Mouse (Mus musculus) intestine, embryonic 15.5 days (tissue): ENCODE measurements around the gene Hdac4. TPM values are rescaled to one million over a fixed set of nuclear protein-coding genes. Genes with fewer than 3 reads are reported as not detected.

Experiments
- ATAC-seq: fragments of 200-750 bp; cut with Nextera tagmentation; 2 replicates; pipeline ENCODE4 v1.8.0; 2017; ENCODE audit warnings: moderate TSS enrichment, moderate library complexity
- H3K27ac ChIP-seq: fragments of 300-500 bp; sonication (generic); 2 replicates; pipeline ENCODE4 v1.5.1; 2015; ENCODE audit warnings: mild to moderate bottlenecking, inconsistent platforms
- H3K27me3 ChIP-seq: fragments of 300-500 bp; sonication (generic); replicated peaks from 2 replicates; pipeline ENCODE4 v1.6.1; 2015; ENCODE audit warnings: inconsistent platforms
- H3K36me3 ChIP-seq: fragments of 300-500 bp; sonication (generic); 2 replicates; pipeline ENCODE4 v1.6.1; 2015; ENCODE audit warnings: inconsistent platforms
- H3K4me1 ChIP-seq: fragments of 300-500 bp; sonication (generic); replicated peaks from 2 replicates; pipeline ENCODE4 v1.6.1; 2015; ENCODE audit warnings: inconsistent platforms
- H3K4me2 ChIP-seq: fragments of 300-500 bp; sonication (generic); replicated peaks from 2 replicates; pipeline ENCODE4 v1.6.1; 2015; ENCODE audit warnings: mild to moderate bottlenecking, inconsistent platforms
- H3K4me3 ChIP-seq: fragments of 300-500 bp; sonication (generic); replicated peaks from 2 replicates; pipeline ENCODE4 v1.5.1; 2015; ENCODE audit warnings: inconsistent platforms
- H3K9ac ChIP-seq: fragments of 300-500 bp; sonication (generic); 2 replicates; pipeline ENCODE4 v1.6.1; 2015; ENCODE audit warnings: inconsistent platforms
- H3K9me3 ChIP-seq: fragments of 300-500 bp; sonication (generic); 2 replicates; pipeline ENCODE4 v1.6.1; 2016; ENCODE audit warnings: inconsistent platforms
- WGBS: fragments of 180-500 bp; shearing (Covaris S2); methylation state at CpG from one replicate; pipeline ENCODE4 v1.1.7; 2015; 5-methylcytosine and 5-hydroxymethylcytosine counted together
- polyA plus RNA-seq: library from polyadenylated mRNA; unstranded; fragments of >200 nt; fragmentation: Nextera tagmentation; extraction: Ambion mirVana; gene quantifications from 2 replicates; pipeline ENCODE4 v1.2.1, GENCODE M21; 2015

The Hdac4 gene
- polyA plus RNA-seq, 1 experiment from 2014 or later: 12.5 TPM

- Histone ChIP-seq H3K4me3 (no peak overlapping the region), H3K9ac (no peak overlapping the region), H3K4me2 (no peak overlapping the region), H3K27me3 (no peaks in the 10 kb centered on the region), H3K4me1 (0 out of 2 replicates have a peak, but pooled peaks cover 2% of the 10 kb centered on the region), H3K9me3 (no peaks in the 10 kb centered on the region), H3K36me3 (no peaks in the 10 kb centered on the region), H3K27ac (no peak overlapping the region)
- WGBS: 88% methylated on average over 10 of the region's 10 CpGs
- ATAC-seq: no peak
Measured at GRCm38 (mm10) chr1:91931196-91931595, 264.3 kb downstream of the Hdac4 start.

DNA sequence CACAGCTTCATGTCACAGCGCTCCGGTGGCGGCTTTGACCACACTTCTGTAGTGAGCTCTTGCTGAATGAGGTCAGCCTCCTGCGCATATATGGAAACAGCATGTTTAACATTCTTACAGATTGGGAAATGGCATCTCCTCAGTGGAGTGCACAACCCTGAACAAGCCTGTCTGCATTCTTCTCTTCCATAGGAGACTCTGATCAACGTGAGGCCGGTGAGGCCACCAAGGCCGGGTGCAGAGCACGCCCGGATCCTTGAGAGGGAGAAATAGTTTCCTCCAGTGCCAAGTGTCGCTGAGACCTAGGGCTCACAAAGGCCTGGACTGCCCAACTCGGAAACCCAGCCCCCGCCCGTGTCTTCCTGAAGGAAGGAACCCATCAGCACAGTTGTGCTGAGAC lies 266.4 kb downstream of the Hdac4 start:
- H3K4me2 ChIP-seq: no peak overlapping the region
- no peaks in the 10 kb centered on the region for H3K9me3 ChIP-seq
- H3K27me3 ChIP-seq: no peaks in the 10 kb centered on the region
- 87% methylated on average over 13 of the region's 13 CpGs for WGBS
- H3K4me3 ChIP-seq: no peak overlapping the region
- H3K9ac ChIP-seq: no peak overlapping the region
- no peaks in the 10 kb centered on the region for H3K36me3 ChIP-seq
- no peak overlapping the region for H3K27ac ChIP-seq
- ATAC-seq: no peak
- H3K4me1 ChIP-seq: 0 out of 2 replicates have a peak, but pooled peaks cover 2% of the 10 kb centered on the region

DNA sequence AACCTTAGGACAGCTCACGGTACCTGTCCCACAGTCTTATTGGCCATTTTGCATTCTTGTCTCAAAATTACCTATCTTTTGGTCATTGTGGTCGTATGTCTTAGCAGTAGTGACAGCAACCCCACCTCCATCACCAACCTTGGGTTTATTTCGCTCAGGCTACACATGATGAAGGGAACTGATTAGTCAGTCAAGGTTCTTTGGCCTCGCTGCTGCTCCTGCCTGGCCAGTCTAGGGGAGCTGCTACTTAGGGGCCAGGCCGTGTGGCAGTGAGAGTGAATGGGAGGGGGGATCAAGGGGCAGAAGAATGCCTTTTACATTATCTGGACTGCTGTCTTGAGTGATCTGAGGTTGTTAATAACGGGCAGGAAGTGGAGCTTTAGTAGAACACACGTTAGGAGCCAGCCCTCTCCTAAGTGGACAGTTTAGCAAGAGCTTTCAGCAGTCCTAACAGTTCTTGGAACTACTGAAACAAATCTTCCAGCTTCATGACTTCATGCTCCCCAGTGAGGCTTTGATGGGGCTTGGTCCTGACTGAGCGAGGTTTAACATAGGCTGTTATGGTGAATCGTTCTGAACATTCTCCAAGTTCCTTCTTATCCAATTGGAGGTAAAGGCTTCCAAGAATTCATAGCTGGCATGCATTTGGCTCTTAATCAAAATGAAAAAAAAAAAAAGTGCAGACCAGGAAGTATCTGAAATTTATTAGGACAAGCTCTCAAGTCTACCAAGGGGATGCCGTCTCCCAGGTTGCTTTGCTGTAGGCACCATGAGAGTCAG lies 267.8 kb downstream of the Hdac4 start:
- no peak overlapping the region for H3K4me3 ChIP-seq
- H3K36me3 ChIP-seq: no peaks in the 10 kb centered on the region
- 69% methylated on average over 10 of the region's 10 CpGs for WGBS
- H3K9ac ChIP-seq: no peak overlapping the region
- H3K9me3 ChIP-seq: no peaks in the 10 kb centered on the region
- H3K27me3 ChIP-seq: no peaks in the 10 kb centered on the region
- no peak overlapping the region for H3K4me2 ChIP-seq
- H3K4me1 ChIP-seq: 0 out of 2 replicates have a peak, but pooled peaks cover 2% of the 10 kb centered on the region
- no peak overlapping the region for H3K27ac ChIP-seq
- no peak for ATAC-seq

GRCm38 (mm10) chr1:91923567-91923966 lies 271.9 kb downstream of the Hdac4 start:
- H3K36me3 ChIP-seq: no peaks in the 10 kb centered on the region
- no peak overlapping the region for H3K4me2 ChIP-seq
- H3K9ac ChIP-seq: no peak overlapping the region
- H3K9me3 ChIP-seq: no peaks in the 10 kb centered on the region
- WGBS: 95% methylated on average over 9 of the region's 9 CpGs
- H3K4me1 ChIP-seq: peaks cover 4% of the 10 kb centered on the region; the same call in 1 of the 2 replicates
- ATAC-seq: no peak
- no peak overlapping the region for H3K27ac ChIP-seq
- no peaks in the 10 kb centered on the region for H3K27me3 ChIP-seq
- no peak overlapping the region for H3K4me3 ChIP-seq

DNA sequence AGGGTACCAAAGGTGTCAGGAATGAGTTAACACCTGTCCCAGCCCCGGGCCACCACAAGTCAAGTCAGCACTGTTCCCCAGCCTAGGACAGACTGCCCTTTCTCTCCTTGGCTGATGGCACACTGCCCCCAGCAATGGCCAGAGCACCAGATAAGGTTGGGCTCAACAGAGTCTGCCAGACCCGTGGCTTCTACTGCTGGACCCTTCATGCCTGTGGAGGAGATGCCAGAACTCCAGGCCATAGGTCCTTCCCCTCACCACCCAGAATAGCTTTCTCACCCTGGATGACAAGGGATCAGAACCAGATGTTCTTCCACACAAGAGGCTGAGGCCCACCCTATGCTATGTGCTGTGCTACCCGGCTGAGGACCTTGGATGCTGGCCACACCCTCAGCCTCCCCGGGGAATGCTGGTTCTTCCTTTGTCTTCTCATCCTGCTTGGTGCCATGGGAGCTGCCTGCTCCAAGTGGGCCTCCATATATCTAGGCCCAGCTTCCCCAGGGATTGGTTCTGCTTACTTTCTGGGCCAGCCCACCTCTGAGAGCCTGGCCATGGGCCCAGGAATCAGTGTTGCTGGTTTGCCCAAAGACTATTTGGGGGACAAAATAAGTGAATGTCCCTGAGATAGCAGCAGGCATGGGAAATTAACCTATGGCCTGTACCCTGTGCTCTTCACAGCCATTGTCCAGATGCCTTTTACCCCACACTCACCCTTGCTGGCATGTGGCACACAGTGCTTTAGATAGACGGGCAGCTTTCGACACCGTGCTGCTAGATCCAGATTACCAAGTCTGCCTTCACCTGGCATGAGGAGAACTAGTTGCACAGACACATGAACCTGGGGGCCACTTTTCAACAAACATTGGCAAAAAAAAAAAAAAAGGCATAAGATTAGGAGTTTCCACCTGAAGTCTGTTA lies 273.0 kb downstream of the Hdac4 start:
- H3K27me3 ChIP-seq: no peaks in the 10 kb centered on the region
- 74% methylated on average over 7 of the region's 7 CpGs for WGBS
- H3K4me2 ChIP-seq: no peak overlapping the region
- no peak overlapping the region for H3K4me3 ChIP-seq
- no peak for ATAC-seq
- H3K36me3 ChIP-seq: no peaks in the 10 kb centered on the region
- H3K9me3 ChIP-seq: no peaks in the 10 kb centered on the region
- no peak overlapping the region for H3K27ac ChIP-seq
- H3K4me1 ChIP-seq: peaks cover 2% of the 10 kb centered on the region; the same call in 1 of the 2 replicates
- no peak overlapping the region for H3K9ac ChIP-seq

DNA sequence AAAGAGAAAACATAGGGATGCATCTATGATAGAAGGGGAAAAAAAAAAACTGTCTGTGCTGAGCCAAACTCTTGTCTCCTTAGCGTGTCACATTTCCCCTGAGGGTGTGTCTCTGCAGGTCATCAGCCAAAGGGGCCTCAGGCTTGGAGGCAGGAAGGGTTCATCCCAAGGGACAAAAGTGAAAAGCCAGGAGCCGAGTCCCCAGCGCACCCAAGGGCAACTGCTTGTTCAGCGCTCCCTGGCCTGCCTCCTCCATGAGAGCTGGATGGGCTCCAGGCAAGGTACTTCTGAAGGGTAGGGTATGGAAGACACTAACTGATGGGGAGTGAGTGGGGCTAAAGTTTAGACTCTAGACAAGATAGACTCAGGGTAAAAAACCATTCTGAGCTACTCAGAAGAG lies 273.8 kb downstream of the Hdac4 start:
- no peaks in the 10 kb centered on the region for H3K9me3 ChIP-seq
- H3K4me1 ChIP-seq: peaks cover 2% of the 10 kb centered on the region; the same call in 1 of the 2 replicates
- H3K4me3 ChIP-seq: no peak overlapping the region
- WGBS: 79% methylated on average over 4 of the region's 4 CpGs
- no peaks in the 10 kb centered on the region for H3K36me3 ChIP-seq
- no peak overlapping the region for H3K4me2 ChIP-seq
- H3K27me3 ChIP-seq: no peaks in the 10 kb centered on the region
- H3K9ac ChIP-seq: no peak overlapping the region
- no peak overlapping the region for H3K27ac ChIP-seq
- no peak for ATAC-seq

- Histone ChIP-seq H3K4me3 (no peak overlapping the region), H3K9ac (no peak overlapping the region), H3K36me3 (no peaks in the 10 kb centered on the region), H3K4me1 (peaks cover 2% of the 10 kb centered on the region; the same call in 1 of the 2 replicates), H3K27me3 (no peaks in the 10 kb centered on the region), H3K9me3 (no peaks in the 10 kb centered on the region), H3K27ac (no peak overlapping the region), H3K4me2 (no peak overlapping the region)
- ATAC-seq: no peak
- WGBS: 58% methylated on average over 5 of the region's 5 CpGs
Measured at GRCm38 (mm10) chr1:91921279-91921678, 274.2 kb downstream of the Hdac4 start.

DNA sequence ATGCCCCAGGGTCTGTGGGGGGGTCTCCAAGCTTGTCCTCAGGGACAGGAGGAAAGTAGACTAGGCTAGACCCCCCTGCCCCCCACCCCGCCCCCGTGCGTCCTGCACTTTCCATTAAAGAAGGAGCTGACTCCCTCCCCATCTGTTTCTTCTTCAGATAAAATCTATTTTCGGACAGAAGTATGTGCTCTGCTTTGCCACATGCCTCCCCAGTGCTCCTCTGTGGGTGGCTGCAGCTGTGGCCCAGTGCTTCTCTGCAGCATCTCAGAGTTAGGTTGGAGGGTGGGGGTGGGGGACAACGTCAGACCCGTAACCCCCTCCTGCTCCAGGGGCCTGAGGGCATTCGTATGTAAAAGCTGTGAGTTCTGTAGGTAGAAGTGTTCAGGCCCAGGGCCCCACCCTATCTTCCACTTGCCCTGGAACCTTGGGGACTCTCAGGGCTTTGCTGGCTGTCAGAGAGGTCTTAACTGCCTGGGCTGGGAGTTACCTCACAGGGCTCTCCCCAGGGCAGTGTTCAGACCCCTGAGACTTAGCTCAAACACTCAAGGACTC lies 275.4 kb downstream of the Hdac4 start:
- Histone ChIP-seq H3K4me2 (no peak overlapping the region), H3K9me3 (no peaks in the 10 kb centered on the region), H3K27ac (no peak overlapping the region), H3K4me3 (no peak overlapping the region), H3K9ac (no peak overlapping the region), H3K4me1 (peaks cover 2% of the 10 kb centered on the region; the same call in 1 of the 2 replicates), H3K27me3 (no peaks in the 10 kb centered on the region), H3K36me3 (no peaks in the 10 kb centered on the region)
- no peak for ATAC-seq
- 46% methylated on average over 7 of the region's 7 CpGs for WGBS

GRCm38 (mm10) chr1:91918257-91918800 lies 277.2 kb downstream of the Hdac4 start:
- no peaks in the 10 kb centered on the region for H3K9me3 ChIP-seq
- WGBS: 86% methylated on average over 10 of the region's 10 CpGs
- no peak overlapping the region for H3K27ac ChIP-seq
- H3K27me3 ChIP-seq: no peaks in the 10 kb centered on the region
- H3K4me3 ChIP-seq: no peak overlapping the region
- no peak overlapping the region for H3K9ac ChIP-seq
- H3K4me1 ChIP-seq: peaks cover 10% of the 10 kb centered on the region
- ATAC-seq: no peak
- H3K36me3 ChIP-seq: no peaks in the 10 kb centered on the region
- H3K4me2 ChIP-seq: no peak overlapping the region

- H3K9ac ChIP-seq: no peak overlapping the region
- H3K4me3 ChIP-seq: no peak overlapping the region
- no peaks in the 10 kb centered on the region for H3K36me3 ChIP-seq
- H3K27me3 ChIP-seq: no peaks in the 10 kb centered on the region
- WGBS: 46% methylated on average over 2 of the region's 2 CpGs
- no peak for ATAC-seq
- H3K27ac ChIP-seq: no peak overlapping the region
- H3K4me2 ChIP-seq: no peak overlapping the region
- H3K4me1 ChIP-seq: peaks cover 12% of the 10 kb centered on the region
- no peaks in the 10 kb centered on the region for H3K9me3 ChIP-seq
Measured at GRCm38 (mm10) chr1:91917596-91917995, 277.9 kb downstream of the Hdac4 start.

- no peaks in the 10 kb centered on the region for H3K27me3 ChIP-seq
- no peak overlapping the region for H3K4me2 ChIP-seq
- peaks cover 20% of the 10 kb centered on the region for H3K4me1 ChIP-seq
- H3K36me3 ChIP-seq: no peaks in the 10 kb centered on the region
- H3K9ac ChIP-seq: no peak overlapping the region
- 79% methylated on average over 5 of the region's 5 CpGs for WGBS
- no peak overlapping the region for H3K27ac ChIP-seq
- no peak for ATAC-seq
- no peaks in the 10 kb centered on the region for H3K9me3 ChIP-seq
- no peak overlapping the region for H3K4me3 ChIP-seq
Measured at GRCm38 (mm10) chr1:91915961-91916360, 279.5 kb downstream of the Hdac4 start.

GRCm38 (mm10) chr1:91914648-91915047 lies 280.9 kb downstream of the Hdac4 start:
- ATAC-seq: peak; percentile 36; the same call in 1 of the 2 replicates
- H3K36me3 ChIP-seq: no peaks in the 10 kb centered on the region
- H3K9ac ChIP-seq: no peak overlapping the region
- WGBS: 45% methylated on average over 3 of the region's 3 CpGs
- peaks cover 18% of the 10 kb centered on the region for H3K4me1 ChIP-seq
- H3K27ac ChIP-seq: 0 out of 2 replicates have a peak overlapping the region, but pooled peaks have one; percentile 3
- no peak overlapping the region for H3K4me2 ChIP-seq
- H3K27me3 ChIP-seq: no peaks in the 10 kb centered on the region
- no peaks in the 10 kb centered on the region for H3K9me3 ChIP-seq
- no peak overlapping the region for H3K4me3 ChIP-seq
